40 mouse cellular contexts compared by ENCODE assay signal in genomic region chr5:72644175-72644574, GRCm38 (mm10). TPM values are rescaled to one million over a fixed set of nuclear protein-coding genes. Genes with fewer than 3 reads are reported as not detected.
"Had no signal": no experiment of that assay in that cellular context is flagged by ENCODE, and none has a peak within 500 bp of the region (broad histone marks: within the 10 kb centered on the region; RNA-seq: fewer than 3 reads in every experiment).

Gene Cnga1 (minus strand): TSS chr5:72644275.

- DNase-seq: forebrain, postnatal 0 days; gastrocnemius, postnatal 14 days; gastrocnemius, postnatal 36 days; heart, adult 18-20 months; heart, postnatal 14 days; heart, postnatal 36 days; kidney, adult 11 months; kidney, adult 2 months; kidney, adult 9 months; kidney, postnatal 14 days; kidney, postnatal 36 days; layer of hippocampus, adult 9-11 months; layer of hippocampus, postnatal 36 days; left cerebral cortex, postnatal 4 days had no signal

- ATAC-seq: forebrain, postnatal 0 days; hindbrain, postnatal 0 days; intestine, embryonic 16.5 days had no signal

- H3K9ac ChIP-seq: forebrain, postnatal 0 days; heart, embryonic 13.5 days; heart, embryonic 15.5 days; hindbrain, embryonic 13.5 days; hindbrain, embryonic 15.5 days; kidney, embryonic 15.5 days; limb, embryonic 13.5 days; limb, embryonic 15.5 days had no signal

- H3K4me2 ChIP-seq: heart, embryonic 11.5 days; heart, embryonic 13.5 days; heart, embryonic 15.5 days; hindbrain, embryonic 13.5 days; hindbrain, embryonic 15.5 days; kidney, embryonic 15.5 days; limb, embryonic 13.5 days; limb, embryonic 15.5 days had no signal

- H3K4me3 ChIP-seq: heart, embryonic 13.5 days; heart, embryonic 15.5 days; hindbrain, embryonic 13.5 days; hindbrain, embryonic 15.5 days; kidney, embryonic 15.5 days; limb, embryonic 13.5 days; limb, embryonic 15.5 days had no signal

- H3K36me3 ChIP-seq: heart, embryonic 13.5 days; heart, embryonic 15.5 days; hindbrain, embryonic 13.5 days; hindbrain, embryonic 15.5 days; kidney, embryonic 15.5 days; limb, embryonic 13.5 days; limb, embryonic 15.5 days had no signal

- H3K9me3 ChIP-seq: heart, embryonic 13.5 days; heart, embryonic 15.5 days; hindbrain, embryonic 13.5 days; hindbrain, embryonic 15.5 days; kidney, embryonic 15.5 days; limb, embryonic 13.5 days; limb, embryonic 15.5 days had no signal

- H3K27ac ChIP-seq: heart, embryonic 13.5 days; heart, embryonic 15.5 days; hindbrain, embryonic 13.5 days; hindbrain, embryonic 15.5 days; hindbrain, postnatal 0 days; kidney, embryonic 15.5 days; kidney, postnatal 0 days; limb, embryonic 13.5 days; limb, embryonic 15.5 days had no signal

RNA-seq across cellular contexts. Expression of gene Cnga1, which starts in this region (rescaled TPM):
- total RNA-seq: forebrain, postnatal 0 days; gastrocnemius, adult 18-20 months; gastrocnemius, adult 8-10 months; gastrocnemius, postnatal 14 days; gastrocnemius, postnatal 36 days; heart, postnatal 36 days; hindbrain, postnatal 0 days; layer of hippocampus, adult 18-20 months; layer of hippocampus, adult 8-10 months; layer of hippocampus, postnatal 14 days; layer of hippocampus, postnatal 36 days; left cerebral cortex, adult 18-20 months; left cerebral cortex, adult 8-10 months; left cerebral cortex, postnatal 10 days; left cerebral cortex, postnatal 25 days; left cerebral cortex, postnatal 4 days had no signal
- polyA plus RNA-seq: forebrain, postnatal 0 days; gonadal fat pad, adult 2 months; heart, embryonic 11.5 days; heart, embryonic 13.5 days; heart, embryonic 15.5 days; heart, postnatal 0 days; hindbrain, embryonic 11.5 days; hindbrain, embryonic 13.5 days; hindbrain, embryonic 15.5 days; hindbrain, postnatal 0 days; intestine, embryonic 14.5 days; intestine, embryonic 16.5 days; kidney, adult 2 months; kidney, embryonic 15.5 days; large intestine, adult 2 months; limb, embryonic 11.5 days; limb, embryonic 13.5 days; limb, embryonic 15.5 days had no signal
